Mouse (Mus musculus): ENCODE results near the gene Phospho1.

Gene Phospho1

DNA sequence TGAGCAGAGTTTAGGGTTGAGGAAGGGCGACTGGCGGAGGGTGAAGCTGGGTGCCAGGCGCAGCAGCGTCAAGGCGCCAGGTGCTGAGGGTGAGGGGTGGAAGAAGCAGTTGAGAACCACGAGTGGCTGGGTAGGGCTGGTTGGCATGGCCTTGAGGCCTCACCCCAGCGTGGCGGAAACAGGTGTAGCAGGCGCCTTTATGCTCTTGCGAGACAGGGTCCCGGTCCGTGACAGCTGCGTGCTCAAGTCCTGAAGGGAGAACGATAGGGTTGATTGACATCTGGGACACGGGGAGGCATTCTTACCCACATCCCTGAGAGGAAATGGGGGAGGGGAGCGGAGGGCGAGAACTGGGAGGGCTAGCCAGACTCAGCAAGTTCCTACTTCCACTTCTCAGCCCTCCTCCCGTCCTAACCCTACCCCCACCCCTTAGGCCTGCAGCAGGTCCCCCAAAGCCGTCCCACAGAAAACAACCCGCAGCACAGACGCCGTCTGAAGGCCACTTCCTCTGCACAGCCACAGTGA, 9.9 kb downstream of the Phospho1 start:
- peak in 1 of 2 experiments; percentile 62 for DNase-seq (ENCODE audit: low spot score in 2 of 2)

DNA sequence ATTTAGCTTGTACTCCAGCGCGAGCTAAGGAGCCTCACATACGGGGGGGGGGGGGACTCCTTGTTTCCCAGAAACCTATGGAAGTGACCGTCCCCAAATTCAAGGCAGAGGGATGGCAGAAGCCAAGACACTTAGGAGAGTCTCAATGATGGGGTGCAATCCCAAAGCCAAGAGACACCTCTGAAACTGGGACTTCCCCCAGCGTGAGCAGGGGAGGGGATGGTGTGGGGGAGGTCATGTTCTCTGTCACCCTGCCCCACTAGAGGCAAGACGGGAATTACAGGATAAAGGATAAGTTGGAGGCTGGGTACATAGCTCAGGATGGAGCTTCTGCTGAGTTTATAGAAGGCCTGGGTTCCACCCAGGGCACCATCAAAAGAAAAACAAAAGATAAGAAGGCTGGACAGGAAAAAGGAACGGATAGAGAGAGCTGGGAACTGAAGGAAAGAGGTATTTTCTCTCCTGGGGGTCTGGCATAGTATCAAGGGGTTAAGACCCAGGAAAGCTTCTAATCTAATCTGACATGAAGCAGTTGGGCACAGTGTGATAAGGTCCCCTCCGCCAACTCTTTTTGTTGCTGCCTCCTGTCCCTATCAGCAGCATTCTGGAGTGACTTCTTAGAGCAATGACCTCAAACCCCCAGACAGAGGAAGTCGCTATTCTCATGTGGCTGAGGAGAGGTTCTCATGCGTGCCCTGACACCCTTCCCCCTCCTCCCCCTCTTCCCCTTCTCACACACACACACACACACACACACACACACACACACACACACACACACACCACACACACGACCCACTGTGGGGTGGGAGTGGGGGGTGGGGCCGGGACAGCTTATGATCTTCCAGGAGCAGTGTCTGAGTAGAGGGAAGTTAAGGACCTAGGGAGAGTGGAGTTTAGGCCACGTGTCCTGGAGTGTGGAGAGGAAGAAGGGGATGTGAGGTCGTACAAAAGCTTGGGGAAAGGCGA, 10.7 kb downstream of the Phospho1 start:
- no peak for DNase-seq (ENCODE audit: low spot score in 2 of 2)

DNA sequence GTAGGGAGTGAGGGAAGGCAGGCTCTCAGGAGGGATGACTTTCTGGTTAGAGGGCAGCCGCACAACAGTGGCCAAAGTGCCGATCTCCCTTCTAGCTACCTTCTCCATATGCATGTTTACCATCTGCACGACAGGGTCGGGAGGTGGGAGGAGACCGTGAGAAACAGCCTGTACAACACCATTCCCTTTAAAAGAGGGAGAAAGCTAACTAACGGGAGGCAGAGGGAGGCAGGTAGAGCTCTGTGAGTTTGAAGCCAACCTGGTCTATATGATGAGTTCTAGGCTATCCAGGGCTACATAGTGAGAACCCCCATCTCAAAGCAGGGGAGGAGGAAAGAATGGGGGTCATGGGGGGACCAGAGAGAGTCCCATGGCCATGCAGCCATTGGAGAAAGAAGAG, 11.5 kb downstream of the Phospho1 start:
- DNase-seq (ENCODE audit: low spot score in 2 of 2), result no peak

DNA sequence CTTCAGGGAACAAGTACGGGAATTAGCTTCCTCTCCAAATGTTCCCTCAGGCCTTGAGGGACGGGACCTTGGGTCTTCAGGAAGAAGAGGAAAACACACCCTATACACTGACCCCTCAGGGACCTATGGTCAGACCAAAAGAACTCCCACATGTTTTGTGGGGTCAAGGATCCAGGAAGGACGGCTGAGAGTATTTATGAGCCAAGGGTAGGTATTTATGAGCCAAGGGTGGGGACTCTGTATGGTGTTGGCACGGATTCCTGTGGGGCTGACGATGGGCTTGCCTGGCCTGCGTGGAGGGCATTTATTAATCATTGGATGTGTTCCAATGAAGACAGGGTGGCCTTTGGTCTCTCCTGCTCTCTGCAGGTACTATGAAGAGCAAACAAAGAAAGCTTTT, 12.1 kb downstream of the Phospho1 start:
- DNase-seq (ENCODE audit: low spot score in 2 of 2), result no peak

DNA sequence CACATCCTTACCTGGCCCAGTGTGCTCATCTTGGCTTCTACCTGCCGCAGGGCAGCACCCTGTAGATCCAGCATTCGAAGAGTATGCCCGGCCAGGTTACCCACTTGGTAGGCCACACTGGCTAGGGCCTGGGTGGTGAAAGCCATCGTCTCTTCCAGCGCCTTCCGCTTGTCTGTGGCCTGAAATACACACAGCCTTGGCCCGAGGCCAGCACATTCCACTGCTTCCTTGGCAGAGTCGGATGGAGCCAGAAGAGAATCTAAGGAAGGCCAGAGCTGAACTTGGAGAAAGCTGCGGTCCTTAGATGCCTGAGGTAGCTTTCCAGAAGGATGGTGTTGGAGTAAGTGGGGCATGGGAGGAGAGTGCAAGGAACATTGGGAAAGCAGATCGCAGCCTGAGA, 12.8 kb downstream of the Phospho1 start, which contains the start of gene Gngt2:
Gene Gngt2 (plus strand): TSS at position 158 of the 400 bp plus-strand sequence.
- DNase-seq (ENCODE audit: low spot score in 2 of 2), result no peak

DNA sequence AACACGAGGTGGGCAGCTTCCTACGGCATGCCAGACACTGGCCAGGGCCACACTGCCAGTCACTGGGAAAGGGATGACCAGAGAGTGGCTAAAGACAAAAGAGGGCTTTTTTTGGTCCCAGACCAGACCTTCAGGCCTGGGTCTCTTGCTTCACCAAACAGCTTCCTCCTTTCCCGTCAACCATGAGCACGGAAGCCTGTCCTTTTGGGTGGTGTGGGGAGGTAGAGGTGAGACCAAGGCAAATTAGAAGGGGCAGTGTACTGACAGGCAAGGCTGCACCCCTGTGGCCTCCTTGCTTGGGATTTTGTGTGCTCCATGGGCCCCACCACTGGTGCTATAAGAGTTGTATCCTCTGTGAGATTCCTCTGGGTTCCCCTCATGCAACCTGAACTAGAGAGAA, 14.3 kb downstream of the Phospho1 start:
- DNase-seq (ENCODE audit: low spot score in 2 of 2), result no peak

DNA sequence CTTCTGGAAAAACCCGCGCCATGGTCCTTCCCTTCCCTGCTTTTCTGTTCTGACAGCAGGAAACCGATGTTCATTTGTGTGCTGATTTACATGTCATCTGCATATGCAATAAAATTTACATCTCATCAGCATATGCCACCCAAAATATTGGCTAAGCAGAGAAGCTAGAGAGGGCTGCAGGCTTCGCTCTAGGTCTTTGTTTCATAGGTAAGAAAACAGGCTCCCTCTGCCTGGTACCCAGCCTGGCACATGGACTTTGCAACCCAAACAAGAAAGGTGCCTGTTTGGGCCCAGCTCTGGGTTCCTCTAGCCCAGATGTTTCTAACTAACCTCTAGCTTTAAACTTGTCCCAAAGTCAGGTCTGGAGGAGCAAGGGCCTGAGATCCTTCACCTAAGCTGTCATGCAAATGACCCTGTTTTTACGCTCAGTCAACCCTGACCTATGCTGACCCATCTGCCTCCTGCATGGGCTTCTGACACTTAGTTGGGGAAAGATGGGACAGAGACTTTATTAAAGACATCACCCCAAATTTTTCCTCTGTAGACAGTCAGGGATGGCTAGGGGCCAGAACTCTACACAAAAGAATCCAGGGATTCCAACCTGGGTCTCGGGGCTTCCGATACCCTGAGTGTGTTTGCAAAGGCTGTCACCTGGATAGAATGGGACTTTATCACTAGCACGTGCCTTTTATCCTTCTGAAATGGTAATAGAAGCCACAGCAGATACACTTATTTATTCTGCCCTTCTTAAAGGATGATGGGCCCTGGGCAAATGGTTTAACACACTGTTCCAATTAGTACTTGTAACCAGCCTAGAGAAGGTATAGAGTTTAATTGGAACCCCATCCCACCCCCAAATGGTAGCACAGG, 14.9 kb downstream of the Phospho1 start:
- DNase-seq (ENCODE audit: low spot score in 2 of 2), result no peak

DNA sequence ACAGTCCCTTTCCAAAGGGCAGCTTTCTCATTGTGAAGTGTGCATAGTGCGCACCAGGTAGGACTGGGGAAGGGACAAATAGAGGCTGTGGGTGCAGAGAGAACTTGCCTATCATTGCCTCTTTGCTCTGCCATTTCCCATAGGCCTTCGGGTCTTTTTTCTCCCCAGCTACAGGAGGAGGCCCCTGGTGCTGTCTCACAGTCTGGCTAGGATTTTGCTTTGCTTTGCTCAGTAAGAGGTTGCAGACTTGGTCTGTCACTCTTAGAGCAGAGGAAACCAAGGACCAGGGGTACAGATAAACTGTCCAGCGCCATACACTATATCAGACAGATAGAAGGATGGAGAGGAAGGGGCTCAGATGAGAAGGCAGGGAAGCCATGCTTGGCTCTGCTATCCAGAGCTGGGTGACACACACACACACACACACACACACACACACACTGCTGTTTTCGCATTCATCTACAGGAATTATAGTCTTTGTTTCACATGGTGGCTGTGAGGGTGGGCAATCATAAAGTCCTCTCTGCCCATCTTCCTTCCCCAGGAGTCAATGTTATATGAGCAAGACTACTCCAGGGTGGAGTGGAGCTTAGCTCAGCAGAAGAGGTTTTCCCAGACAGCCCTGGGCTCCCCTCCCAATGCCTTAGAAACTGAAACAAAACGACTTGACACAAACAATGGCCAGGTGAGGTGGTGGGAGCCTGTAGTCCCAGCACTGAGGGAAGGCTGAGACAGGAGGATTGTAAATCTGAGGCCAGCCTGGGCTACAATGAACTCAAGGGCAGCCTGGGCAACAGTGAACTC, 16.6 kb downstream of the Phospho1 start:
- no peak for DNase-seq (ENCODE audit: low spot score in 2 of 2)

DNA sequence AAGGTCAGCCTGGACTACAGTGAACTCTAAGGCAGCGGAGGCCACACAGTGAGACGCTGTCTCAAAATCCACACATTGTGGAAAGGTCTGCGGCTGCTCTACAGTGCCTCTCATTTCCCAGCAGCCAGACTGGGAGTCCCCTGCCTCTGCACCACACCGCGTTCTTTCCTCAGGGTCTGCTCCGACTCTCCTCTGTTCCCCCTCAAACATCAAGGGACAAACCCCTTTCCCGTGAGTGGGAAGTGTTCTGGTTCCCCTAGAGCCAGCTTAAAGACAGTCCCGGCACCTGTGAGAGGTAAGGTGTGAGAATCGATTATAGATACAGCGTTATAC, 17.2 kb downstream of the Phospho1 start:
- DNase-seq (ENCODE audit: low spot score in 2 of 2), result no peak

DNA sequence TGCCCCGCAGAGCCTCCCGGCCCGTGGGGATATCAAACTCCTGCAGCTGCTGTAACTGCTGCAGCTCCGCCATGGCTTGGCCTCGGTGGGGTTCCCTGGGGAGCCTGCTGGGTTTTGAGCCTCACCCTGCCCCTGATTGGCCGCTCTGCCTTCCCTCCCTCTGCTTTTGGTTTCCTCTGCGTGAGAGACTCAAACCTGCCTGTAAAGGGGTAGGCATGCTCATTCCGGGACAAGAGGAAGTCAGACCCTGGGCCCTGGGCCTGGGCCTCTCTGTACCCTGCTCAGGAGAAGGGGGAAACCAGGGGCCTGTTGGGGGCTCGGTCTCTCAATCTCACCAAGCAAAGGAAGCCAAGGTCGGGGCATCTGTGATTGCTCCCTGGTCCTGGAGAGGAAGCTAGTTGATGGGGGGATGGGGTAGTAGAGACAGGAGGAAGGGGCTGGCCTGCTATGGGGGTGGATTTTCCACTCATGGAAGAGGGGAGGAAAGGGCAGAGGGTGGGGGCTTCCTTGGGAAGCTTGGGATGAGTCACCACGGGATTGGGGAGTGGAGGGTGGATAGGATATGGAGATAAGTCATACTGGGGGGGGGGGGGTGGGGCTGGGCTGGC, 17.9 kb downstream of the Phospho1 start, which contains the start of gene Abi3:
Gene Abi3 (minus strand): TSS at position 403 of the 608 bp plus-strand sequence.
- peak in 1 of 2 experiments; percentile 42 for DNase-seq (ENCODE audit: low spot score in 2 of 2)

DNA sequence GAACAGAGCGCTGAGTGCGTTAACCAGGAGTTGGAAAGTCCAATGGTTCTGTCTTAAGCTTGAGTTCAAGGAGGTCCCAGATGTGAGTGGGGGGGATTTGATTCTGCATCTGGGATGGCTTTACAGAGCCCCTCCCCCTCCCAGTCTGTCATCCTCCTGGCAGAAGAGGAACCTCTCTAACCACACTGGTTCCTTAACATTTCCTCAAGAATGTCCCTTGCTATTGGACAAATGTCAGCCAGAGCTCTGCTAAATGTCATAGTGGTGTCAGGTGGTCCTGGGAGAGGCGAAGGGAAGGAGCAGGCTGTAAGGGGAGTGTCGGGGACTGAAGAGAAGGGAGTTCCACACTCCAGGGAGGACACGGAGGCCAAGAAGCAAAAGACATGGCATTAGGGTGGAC, 18.7 kb downstream of the Phospho1 start:
- DNase-seq (ENCODE audit: low spot score in 2 of 2), result no peak

DNA sequence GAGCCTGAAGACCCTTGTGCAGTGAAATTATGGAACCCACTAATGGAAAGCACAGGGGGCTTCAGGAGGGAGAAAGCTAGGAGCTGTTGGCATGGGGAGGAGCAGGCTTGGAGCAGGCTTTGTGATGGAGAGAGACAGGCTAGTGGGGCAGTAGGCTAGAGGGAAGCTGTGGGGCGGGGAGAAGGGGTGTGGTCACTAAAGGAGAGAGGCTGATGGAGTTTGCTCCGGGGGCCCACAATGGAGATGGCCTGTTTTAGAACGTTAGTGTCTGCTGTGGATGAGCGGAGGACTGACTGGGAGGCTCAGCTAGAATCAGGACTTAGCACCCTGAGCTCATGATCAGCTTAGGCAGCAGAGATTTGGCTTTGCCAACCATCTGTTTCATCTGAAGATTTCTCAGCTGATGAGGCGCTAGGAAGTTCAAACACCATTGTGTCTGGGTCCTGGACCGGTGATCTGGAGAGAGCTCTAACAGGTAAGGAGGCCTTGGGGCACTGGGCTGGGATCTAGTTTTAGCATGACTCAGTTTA, 19.2 kb downstream of the Phospho1 start:
- DNase-seq (ENCODE audit: low spot score in 2 of 2), result no peak

DNA sequence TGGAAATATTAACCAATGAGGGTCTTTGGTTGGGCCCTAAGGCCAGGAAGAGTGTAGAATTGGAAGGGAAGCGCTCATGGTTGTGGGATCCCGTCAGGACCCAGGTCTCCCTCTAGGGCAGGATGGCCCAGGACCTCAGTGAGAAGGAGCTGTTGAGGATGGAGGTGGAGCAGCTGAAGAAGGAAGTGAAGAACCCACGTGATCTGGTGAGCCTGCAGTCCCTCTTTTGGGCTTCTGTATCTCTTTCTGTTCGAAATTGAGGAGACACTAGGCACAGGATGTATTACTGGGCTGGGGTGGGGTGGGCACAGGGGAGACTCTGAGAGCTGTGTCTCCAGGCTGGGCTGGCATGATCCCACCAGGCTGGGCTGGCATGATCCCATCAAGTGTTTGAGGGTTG, 20.6 kb downstream of the Phospho1 start:
- no peak for DNase-seq (ENCODE audit: low spot score in 2 of 2)

DNA sequence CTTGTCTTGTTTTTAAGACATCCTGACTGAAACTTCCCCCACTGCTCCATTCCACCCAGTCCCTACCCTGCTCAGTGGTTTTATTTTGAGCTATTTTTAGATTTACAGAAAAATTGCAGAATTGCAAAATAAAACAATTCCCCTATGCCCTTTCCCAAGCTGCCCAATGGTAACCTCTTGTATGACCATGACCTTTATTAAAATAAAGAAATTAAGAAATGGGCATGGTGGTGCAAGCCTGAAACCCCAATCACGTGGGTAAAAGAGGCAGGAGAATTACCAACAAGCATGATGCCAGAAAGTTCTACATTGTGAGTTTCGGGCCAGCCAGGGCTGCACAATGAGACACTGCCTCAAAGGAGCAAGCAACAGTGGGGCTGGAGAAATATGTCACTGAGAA, 26.6 kb downstream of the Phospho1 start:
- no peak for DNase-seq (ENCODE audit: low spot score in 2 of 2)

DNA sequence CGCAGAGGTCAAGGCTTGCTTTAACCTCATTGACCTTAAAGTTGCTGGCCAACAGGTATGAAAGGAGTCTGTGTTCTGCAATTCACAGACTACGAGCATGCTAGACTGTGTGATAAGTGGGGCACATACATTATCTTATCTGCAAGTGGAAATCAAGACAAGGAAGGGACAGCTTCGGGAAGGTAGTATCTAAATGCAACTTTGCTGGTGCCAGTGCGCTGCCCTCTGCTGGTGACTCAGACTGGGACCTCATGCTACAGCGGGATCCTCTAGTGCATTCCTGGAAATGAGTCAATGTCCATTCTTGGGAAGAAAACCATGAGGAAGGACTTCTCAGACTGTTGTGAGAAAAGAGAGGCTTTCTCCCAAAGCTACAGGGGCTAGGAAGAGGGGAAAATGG, 29.4 kb downstream of the Phospho1 start:
- no peak for DNase-seq (ENCODE audit: low spot score in 2 of 2)

DNA sequence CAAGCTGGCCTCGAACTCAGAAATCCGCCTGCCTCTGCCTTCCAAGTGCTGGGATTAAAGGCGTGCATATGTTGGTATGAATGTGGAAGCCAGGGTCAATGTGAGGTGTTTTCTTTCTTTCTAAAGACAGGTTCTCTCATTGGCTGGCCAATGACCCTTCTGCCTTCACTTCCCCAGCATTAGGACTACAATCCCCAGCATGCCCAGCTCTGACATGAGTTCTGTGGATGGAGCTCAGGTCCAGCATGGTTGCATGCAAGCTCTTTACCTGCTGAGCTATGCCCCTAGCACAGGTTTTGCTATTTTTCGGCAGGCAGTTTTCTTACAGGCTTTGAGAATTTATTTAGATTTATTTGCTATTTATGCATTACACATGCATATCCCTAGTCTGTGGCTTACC, 33.0 kb downstream of the Phospho1 start:
- no peak for DNase-seq (ENCODE audit: low spot score in 2 of 2)

DNA sequence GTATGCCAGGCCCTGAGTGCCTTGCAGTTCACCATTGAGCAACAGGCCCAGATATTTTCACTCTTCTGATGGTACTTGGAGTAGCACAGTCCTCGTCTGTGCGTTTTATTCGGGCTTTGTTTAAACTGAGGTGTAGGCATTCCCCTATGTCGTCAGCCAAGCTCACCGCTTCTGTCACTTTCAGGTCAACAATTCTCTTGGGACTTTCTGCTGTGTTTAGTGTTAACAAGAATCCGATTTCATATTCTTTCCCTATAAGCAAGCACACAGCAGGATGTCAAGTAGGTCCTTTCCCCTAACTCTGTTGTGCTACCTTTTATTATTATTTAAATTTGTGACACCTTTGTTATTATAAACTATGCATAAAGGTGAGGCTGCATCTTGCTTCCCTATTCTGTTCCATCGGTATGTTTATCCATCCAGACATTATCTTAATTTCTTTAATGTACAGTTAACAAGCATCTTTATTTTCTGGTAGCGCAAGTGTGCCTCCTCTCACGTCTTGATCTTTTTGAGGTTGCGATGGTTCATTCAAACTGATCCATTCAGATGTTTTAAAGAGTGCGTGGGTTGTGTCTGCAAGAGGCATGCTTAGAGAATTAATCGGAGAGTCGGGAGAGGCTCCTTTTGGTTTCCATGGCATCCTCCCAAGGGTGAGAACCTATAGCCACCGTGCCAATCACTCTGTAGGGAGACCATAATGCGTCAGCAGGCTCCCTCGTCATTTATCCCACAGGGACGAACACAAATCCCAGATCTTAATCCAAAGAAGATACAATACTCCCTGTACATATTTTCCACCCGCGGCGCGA, 33.6 kb downstream of the Phospho1 start:
- peak in 1 of 2 experiments; percentile 42 for DNase-seq (ENCODE audit: low spot score in 2 of 2)

DNA sequence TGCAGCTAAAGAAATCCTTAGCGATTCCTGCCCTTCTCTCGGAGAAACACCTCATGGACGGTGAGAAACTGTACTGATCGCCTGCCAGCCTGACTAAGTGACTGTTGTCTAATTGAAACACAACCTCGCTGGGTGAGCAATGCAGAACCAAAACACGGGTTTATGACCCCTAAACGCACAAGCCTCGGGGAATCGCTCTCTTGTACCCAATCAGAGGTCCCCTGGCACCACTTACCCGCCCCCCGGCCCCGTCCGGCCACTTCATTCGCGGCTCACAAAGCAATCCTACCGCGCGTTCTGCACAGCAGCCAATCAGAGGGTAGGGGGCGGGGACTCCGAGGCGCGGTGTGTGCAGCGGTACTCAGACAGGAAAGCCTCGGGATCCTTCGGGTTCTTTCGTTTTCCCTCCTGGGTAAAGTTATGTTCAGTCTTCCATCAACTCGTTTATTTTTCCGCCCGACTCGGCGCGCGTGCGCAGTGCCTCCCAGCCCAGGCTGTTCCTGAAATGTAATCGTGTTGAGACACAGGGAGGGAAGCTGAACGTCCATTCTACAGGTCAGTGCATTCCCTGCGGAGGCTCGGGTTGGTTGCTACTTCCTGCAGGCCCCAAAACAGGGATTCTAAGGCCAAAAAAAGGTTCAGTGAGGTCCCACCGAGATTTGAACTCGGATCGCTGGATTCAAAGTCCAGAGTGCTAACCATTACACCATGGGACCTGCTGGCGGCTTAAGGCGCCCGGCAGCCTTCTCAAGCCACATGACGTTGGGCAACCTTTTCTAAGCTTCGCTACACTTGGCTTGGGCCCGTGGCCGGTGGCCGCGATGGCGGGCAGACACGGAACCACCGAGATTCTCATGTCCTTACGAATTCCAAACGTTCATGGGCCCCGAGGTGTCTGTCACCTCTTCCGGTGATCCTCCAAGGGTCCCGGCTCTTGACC, 34.5 kb downstream of the Phospho1 start:
- DNase-seq (ENCODE audit: low spot score in 2 of 2), result peak; percentile 96 to 98

DNA sequence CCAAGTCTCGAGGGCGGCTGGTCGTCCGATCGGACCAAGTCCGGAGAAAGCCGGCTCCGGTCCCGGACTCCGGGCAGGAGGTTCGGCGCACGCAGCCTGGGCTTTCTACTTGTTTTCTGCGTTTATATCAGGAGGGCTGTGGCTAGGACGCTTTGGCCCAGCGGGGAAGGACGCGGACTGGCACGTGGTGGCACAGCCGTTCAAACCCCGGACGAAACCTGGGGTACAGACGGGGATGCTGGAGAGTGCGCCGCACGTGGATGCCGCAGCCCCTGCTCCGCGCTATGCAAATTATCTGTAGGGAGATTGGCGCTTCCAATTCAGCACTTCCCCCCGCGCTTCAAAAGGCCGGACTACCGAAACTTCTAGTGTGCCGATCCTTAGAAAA, 35.2 kb downstream of the Phospho1 start:
- no peak for DNase-seq (ENCODE audit: low spot score in 2 of 2)

Data from frontal cortex, postnatal 14 days (tissue).